Comparison of ENCODE assay signal across 12 mouse cellular contexts in genomic region chr1:119681663-119682213, GRCm38 (mm10).
"Had no signal": no experiment of that assay in that cellular context is flagged by ENCODE, and none has a peak within 500 bp of the region (broad histone marks: within the 10 kb centered on the region; RNA-seq: fewer than 3 reads in every experiment).

No protein-coding gene starts in this region.

- H3K4me1 ChIP-seq: limb, embryonic 13.5 days; neural tube, embryonic 12.5 days had no signal

- H3K27ac ChIP-seq: limb, embryonic 13.5 days; liver, embryonic 14.5 days; neural tube, embryonic 12.5 days had no signal

- H3K4me2 ChIP-seq: limb, embryonic 13.5 days; neural tube, embryonic 12.5 days had no signal

- H3K9me3 ChIP-seq: limb, embryonic 13.5 days; neural tube, embryonic 12.5 days had no signal

- H3K9ac ChIP-seq: limb, embryonic 13.5 days; liver, embryonic 14.5 days; neural tube, embryonic 12.5 days had no signal

- DNase-seq: kidney, postnatal 14 days; left cerebral cortex, postnatal 4 days; lung, adult 18-20 months; midbrain, embryonic 14.5 days; right cerebral cortex, adult 18-20 months; right cerebral cortex, postnatal 4 days; spleen, adult 18-20 months; thymus, adult 2 months; thymus, postnatal 25 days had no signal

- H3K27me3 ChIP-seq: limb, embryonic 13.5 days; neural tube, embryonic 12.5 days had no signal

- H3K4me3 ChIP-seq: limb, embryonic 13.5 days; neural tube, embryonic 12.5 days had no signal
